Mouse (Mus musculus): ENCODE results near the gene Aspdh.

The Aspdh gene

GRCm38 (mm10) chr7:44474419-44474818 is 9.2 kb downstream of the Aspdh start:
- DNase-seq, result peak; percentile 60

- no peak for DNase-seq
These were observed 9.9 kb downstream of the Aspdh start for GRCm38 (mm10) chr7:44475046-44475614.

DNA sequence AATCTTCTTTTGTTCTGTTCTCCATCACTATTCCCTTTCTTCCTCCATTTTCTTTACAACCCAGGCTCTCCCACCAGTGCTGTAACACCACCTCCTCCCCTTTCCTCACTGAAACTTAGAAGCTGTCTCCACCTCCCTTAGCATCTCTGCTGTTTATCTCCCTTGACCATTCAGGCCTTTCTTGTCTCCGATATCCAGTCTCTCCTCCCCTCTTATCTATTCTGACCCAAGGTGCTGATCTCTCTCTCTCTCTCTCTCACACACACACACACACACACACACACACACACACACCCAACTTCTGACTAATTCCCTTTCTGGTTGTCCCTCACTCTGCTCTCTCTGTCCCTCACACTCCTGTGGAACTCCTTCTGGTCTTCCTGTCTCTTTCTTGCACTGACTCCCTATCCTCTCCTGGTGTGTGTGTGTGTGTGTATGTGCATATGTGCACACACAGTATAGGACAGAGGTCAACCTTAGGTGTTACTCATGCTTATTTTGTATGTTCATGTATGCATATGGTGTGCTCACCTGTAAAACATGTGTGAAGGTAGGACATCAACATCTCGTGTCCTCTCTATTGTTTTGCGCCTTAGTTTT is 17.7 kb downstream of the Aspdh start:
- no peak for DNase-seq

- DNase-seq, result no peak
These were observed 18.9 kb downstream of the Aspdh start for GRCm38 (mm10) chr7:44484109-44484508.

- DNase-seq, result peak; percentile 84
These were observed 19.8 kb downstream of the Aspdh start for GRCm38 (mm10) chr7:44484841-44485571.

DNA sequence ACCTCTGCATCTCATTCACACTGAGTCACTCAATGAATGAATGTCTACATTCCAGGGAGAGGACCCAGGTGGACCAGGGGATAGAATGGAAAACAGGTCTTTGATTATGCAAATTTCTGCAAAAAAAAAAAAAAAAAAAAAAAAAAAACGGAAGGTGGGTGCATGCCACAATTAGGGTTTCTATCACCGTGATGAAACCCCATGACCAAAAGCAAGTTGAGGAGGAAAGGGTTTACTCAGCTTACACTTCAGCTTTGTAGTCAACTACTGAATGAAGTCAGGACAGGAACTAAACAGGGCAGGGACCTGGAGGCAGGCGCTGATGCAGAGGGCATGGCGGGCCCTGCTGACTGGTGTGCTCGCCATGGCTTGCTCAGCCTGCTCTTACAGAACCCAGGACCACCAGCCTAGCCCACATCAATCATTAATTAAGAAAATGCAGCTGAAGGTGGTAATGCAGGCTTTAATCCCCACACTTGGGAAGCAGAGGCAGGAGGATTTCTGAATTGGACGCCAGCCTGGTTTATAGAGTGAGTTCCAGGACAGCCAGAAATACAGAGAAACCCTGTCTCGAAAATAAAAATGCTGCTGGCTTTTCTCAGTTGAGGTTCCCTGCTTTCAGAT is 20.5 kb downstream of the Aspdh start:
- no peak for DNase-seq

GRCm38 (mm10) chr7:44486927-44487575 is 21.9 kb downstream of the Aspdh start:
- no peak for DNase-seq

DNA sequence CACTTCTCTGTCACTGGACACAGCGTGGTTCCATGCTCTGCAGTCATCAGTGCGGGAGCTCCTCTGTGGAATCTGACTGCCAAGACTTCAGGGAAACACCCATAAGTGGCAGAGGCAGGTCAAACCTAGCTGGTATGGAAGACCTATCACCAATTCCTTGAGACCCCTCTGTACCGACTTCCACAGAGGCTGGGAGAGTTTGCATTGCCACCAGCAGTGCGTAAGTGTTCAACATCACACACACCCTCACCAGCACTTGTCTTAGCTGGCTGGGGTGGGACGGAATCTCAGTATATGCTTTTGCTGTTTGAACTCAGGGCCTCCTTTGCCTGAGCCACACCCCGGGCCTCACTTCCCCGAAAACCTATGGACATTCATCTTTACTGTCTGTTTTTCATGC is 22.7 kb downstream of the Aspdh start:
- no peak for DNase-seq

DNA sequence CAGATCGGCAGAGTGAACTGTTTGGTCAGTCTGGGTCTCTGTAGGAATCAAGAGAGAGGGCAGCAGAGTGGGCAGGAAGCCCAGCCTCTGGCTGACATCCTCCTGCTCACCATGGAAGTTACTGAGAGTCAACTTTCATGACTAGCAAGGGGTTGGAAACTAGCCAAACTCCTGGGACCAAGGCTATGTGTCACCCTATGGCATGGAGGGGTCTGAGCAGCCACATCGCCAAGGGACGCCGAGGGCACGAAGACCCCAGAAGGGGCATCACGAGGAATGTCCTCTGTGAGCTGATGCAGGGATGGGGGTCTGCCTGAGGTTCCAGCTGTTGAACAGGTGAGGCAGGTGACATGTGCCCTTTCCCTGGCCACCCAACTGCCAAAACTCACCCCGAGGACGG is 23.4 kb downstream of the Aspdh start:
- no peak for DNase-seq

DNA sequence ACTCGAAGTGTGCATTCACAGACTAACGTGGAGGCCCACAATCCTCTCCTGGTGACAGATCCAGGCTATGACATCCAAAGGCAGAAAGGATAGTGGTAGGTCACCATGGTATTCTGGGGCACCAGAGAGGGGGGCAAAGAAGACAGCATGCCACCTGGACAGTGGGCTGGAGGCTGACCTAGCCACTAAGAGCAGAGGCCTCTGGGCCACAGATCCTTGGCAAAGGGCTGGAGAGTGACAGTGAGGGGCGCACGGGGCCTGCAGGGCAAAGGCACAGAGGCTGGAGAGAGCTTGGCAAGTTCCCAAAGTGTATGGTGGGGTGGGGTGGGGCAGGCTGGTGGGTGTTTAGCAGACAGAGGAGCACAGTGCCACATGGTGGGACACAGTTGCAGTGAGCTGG is 25.1 kb downstream of the Aspdh start:
- DNase-seq, result no peak

- no peak for DNase-seq
These were observed 26.2 kb downstream of the Aspdh start for GRCm38 (mm10) chr7:44491391-44491790.

DNA sequence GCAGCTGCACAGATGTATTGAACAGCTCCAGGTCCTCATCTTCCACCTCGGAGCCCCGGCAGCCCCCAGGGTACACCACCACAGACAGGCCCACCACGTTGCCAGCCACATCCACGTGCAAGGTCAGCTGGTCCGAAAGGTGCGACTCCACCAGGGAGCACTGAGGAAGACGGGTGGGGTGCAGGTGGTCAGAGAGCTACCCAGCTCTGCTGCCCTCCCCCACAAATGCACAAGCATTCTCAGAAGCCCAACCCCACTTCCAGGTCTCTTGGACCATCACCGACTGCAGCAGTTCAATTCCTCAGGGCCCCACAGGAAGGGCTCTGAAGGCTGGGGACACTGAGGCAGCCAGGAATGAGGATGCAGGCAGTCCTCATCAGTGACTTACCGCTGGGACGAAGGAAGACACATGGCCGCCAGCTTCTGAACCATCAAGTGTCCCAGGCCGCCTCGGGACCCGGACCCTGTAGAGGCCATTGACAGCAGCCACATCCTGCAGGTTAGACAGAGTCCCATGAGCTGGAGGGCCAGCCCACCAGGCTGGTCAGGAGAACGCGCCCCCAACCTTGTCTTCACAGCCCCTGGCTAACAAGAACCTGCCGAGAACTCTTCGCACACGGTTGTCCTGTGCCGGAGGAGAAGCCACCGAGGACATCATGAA is 27.1 kb downstream of the Aspdh start:
- DNase-seq, result no peak

DNA sequence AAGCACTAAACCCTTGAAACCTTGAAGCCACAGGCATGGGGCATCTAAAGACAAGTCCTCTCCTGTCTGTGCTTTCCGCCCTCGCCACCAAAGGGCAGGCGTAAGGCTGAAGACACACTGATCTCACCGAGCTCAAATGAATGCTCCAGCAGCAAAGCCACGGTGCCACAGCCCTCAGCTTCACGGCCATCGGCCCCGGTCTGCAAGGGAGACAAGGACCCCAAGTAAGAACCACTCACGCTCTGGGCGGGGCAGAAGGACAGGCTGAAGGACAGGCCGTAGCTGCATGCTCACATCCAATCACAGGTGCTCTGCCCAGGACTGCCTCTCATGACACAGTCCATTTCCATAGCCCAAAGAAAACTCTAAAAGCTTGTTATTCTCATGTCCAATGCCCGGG is 29.5 kb downstream of the Aspdh start:
- DNase-seq, result no peak

GRCm38 (mm10) chr7:44495086-44495485 is 29.9 kb downstream of the Aspdh start:
- DNase-seq, result no peak

DNA sequence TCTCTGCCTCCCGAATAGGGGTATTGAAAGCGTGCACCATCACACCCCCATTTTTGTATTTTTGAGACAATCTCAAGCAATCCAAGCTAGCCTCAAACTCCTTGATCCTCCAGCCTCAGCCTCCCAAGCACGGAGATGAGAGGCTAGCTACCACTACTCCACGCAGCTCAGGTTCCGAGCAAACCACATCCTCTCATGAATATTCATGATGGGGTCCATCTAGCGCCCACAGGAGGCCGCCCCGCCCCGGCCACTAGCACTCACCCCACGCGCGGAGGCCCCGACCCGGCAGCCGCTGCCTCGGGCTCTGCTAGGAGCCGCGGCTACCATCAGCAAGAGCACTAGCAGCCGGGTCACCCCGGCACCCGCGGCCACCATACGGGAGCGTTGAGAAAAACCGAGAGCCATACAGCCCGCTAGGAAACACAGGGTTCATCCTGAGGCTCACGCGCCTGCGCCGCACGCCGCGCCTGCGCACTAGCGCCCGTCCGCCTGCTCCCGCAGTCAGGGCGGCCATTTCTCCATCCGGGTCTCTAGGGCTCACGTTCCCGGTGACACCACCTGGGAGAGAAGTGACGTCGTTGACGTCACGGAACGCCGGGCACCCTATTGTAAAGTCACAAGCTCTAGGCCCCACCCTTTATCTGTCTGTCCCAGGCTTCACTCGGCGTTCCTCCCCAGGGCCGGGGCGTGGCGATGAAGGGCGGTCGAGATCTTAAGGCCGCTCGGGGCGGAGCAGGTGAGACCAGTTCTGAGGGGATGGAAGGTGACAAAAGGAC is 31.0 kb downstream of the Aspdh start, which contains the start of the genes Emc10 and Fam71e1:
Gene Emc10 (minus strand): TSS at position 538 of the 779 bp plus-strand sequence.
Gene Fam71e1 (plus strand): TSS at position 590 of the 779 bp plus-strand sequence.
- DNase-seq, result peak; percentile 98

GRCm38 (mm10) chr7:44496771-44497109 is 31.5 kb downstream of the Aspdh start:
- DNase-seq, result no peak

DNA sequence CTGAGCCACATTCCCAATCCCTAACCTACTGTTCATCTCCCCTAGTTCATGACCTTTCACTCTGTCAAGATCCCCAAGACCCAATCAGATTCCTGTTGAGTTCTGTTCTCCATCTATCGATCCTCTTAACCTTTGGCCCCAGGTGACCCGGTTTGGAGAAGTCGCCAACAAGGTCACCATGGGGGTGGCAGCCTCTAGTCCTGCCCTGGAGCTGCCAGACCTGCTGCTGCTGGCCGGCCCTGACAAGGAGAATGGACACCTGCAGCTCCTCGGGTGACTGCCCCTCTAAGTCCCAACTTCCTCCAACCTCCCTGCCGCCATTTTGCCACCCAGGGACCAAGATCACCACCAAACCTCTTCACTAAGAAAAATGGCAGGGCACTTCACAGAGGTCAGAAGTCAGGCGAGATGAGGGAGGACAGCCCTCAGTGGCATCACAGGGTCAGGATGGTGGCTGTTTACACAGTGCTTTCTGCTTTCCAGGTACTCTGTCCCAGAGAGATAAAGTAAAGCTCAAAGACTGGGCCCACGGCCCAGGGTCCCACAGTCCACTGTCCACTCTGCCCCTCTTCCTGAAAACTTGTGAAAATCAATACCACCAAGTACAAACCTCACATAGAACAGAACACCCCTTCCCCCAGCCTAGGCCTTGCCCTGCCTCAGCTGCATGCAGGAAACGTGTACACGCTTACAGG is 32.3 kb downstream of the Aspdh start:
- DNase-seq, result no peak

GRCm38 (mm10) chr7:44498922-44499321 is 33.7 kb downstream of the Aspdh start:
- DNase-seq, result no peak

GRCm38 (mm10) chr7:44500046-44500445 is 34.9 kb downstream of the Aspdh start:
- no peak for DNase-seq

- DNase-seq, result peak; percentile 64
These were observed 36.4 kb downstream of the Aspdh start for GRCm38 (mm10) chr7:44501563-44502115.

GRCm38 (mm10) chr7:44507491-44507890 is 42.3 kb downstream of the Aspdh start:
- DNase-seq, result no peak
